Mouse (Mus musculus) MEL (cell line): Measurements from ENCODE around the gene Vipr1.

Experiments
- CTCF ChIP-seq, 3 experiments: IDR thresholded peaks in 2 of 3; conservative IDR thresholded peaks in 1 of 3; 2 replicates each; pipeline ENCODE4 v1.5.1; 2011 to 2012; ENCODE audit warnings: low read length in 3 of 3, low read depth in 2 of 3, mild to moderate bottlenecking in 2 of 3, improper control_type of control experiment in 1 of 3, inconsistent platforms in 1 of 3, mixed read lengths in 1 of 3, moderate library complexity in 1 of 3; ENCODE audit not compliant: control insufficient read depth in 1 of 3, insufficient read depth in 1 of 3, poor library complexity in 1 of 3, severe bottlenecking in 1 of 3
- EP300 ChIP-seq, 2 experiments: IDR thresholded peaks; 2 replicates each; pipeline ENCODE4 v1.6.1; 2011; ENCODE audit warnings: improper control_type of control experiment in 2 of 2, low read length in 2 of 2, low read depth in 1 of 2, mild to moderate bottlenecking in 1 of 2
- GATA1 ChIP-seq: IDR thresholded peaks from 2 replicates; pipeline ENCODE4 v1.6.1; 2011; ENCODE audit warnings: low read depth, low read length, improper control_type of control experiment
- JUND ChIP-seq: IDR thresholded peaks from 2 replicates; pipeline ENCODE4 v1.6.1; 2011; ENCODE audit warnings: low read depth, mild to moderate bottlenecking, improper control_type of control experiment, low read length
- MAFK ChIP-seq: IDR thresholded peaks from 2 replicates; pipeline ENCODE4 v1.6.1; 2011; ENCODE audit warnings: low read depth, mild to moderate bottlenecking, low read length, improper control_type of control experiment, borderline replicate concordance
- MAX ChIP-seq: IDR thresholded peaks from 2 replicates; pipeline ENCODE4 v1.6.1; 2011; ENCODE audit warnings: low read length, improper control_type of control experiment
- MYC ChIP-seq: IDR thresholded peaks from 2 replicates; pipeline ENCODE4 v1.6.1; 2011; ENCODE audit warnings: low read depth, mild to moderate bottlenecking, low read length, improper control_type of control experiment, moderate library complexity
- RCOR1 ChIP-seq: IDR thresholded peaks from 2 replicates; pipeline ENCODE4 v1.6.1; 2012; ENCODE audit warnings: low read depth, mild to moderate bottlenecking, inconsistent platforms, low read length, improper control_type of control experiment
- SIN3A ChIP-seq: IDR thresholded peaks from 2 replicates; pipeline ENCODE4 v1.6.1; 2012; ENCODE audit warnings: low read length, improper control_type of control experiment, inconsistent platforms
- TCF12 ChIP-seq: IDR thresholded peaks from 2 replicates; pipeline ENCODE4 v1.6.1; 2014; ENCODE audit warnings: low read depth, mild to moderate bottlenecking, inconsistent platforms, low read length, improper control_type of control experiment, moderate library complexity
- ZKSCAN1 ChIP-seq: IDR thresholded peaks from 2 replicates; pipeline ENCODE4 v1.6.1; 2012; ENCODE audit warnings: low read depth, mild to moderate bottlenecking, inconsistent platforms, low read length, improper control_type of control experiment, moderate library complexity

DNA sequence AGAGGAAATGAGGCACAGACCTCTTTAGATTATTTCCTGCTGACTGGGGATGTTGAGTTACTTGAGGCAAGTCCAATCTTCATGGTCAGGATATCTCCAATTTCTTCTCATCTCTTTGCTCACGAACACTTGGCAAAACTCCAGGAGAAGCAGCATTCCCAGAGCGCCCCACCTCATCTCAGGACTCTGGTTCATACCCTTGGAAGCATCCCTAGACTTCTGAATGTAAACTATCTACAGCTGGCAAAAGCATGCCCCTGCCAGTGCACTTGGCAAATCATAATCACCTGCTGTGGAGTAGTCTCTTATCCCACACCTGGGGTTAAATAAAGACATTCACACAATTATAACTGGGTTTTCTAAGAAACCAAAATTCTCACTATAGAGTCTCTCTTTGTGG lies 74.5 kb downstream of the Vipr1 start:
- no peak for TF ChIP-seq CTCF (IDR thresholded peaks at IDR 0.05 in 2 of 3, conservative IDR thresholded peaks at IDR 0.05 in 1 of 3; ENCODE audit: control insufficient read depth in 1 of 3, insufficient read depth in 1 of 3, low read depth in 2 of 3, low read length in 3 of 3, poor library complexity in 1 of 3, severe bottlenecking in 1 of 3)
- no peak for TF ChIP-seq EP300 (IDR thresholded peaks at IDR 0.05; ENCODE audit: low read depth in 1 of 2, low read length in 2 of 2)
- TF ChIP-seq MAX = no peak
- no peak for TF ChIP-seq JUND
- no peak for TF ChIP-seq TCF12
- no peak for TF ChIP-seq ZKSCAN1
- no peak for TF ChIP-seq MYC
- TF ChIP-seq GATA1 = no peak
- no peak for TF ChIP-seq RCOR1
- TF ChIP-seq MAFK = no peak
- no peak for TF ChIP-seq SIN3A
